Mouse (Mus musculus): ENCODE results near the gene Smad6. TPM values are rescaled to one million over a fixed set of nuclear protein-coding genes. Genes with fewer than 3 reads are reported as not detected.

The Smad6 gene
- total RNA-seq, 2 experiments from 2014 or later = 1.7 to 3.6 TPM

GRCm38 (mm10) chr9:63967408-63968172 lies 54.3 kb downstream of the Smad6 start:
- DNase-seq (ENCODE audit: low spot score in 2 of 2) = no peak
- intact Hi-C loops (cut with DNase I) = no loop called here

- intact Hi-C loops (cut with DNase I) = no loop called here
- no peak for DNase-seq (ENCODE audit: low spot score in 2 of 2)
Observed at GRCm38 (mm10) chr9:63965579-63965981, 56.3 kb downstream of the Smad6 start.

- intact Hi-C loops (cut with DNase I) = no loop called here
- no peak for DNase-seq (ENCODE audit: low spot score in 2 of 2)
Observed at GRCm38 (mm10) chr9:63961881-63962280, 60.0 kb downstream of the Smad6 start.

- DNase-seq (ENCODE audit: low spot score in 2 of 2) = no peak
- intact Hi-C loops (cut with DNase I) = no loop called here
Observed at GRCm38 (mm10) chr9:63960829-63961185, 61.1 kb downstream of the Smad6 start.

- DNase-seq (ENCODE audit: low spot score in 2 of 2) = no peak
- intact Hi-C loops (cut with DNase I) = loop anchor here (5.0 kb wide), 1 partner anchor 62 kb away; the partner anchor contains the start of gene Smad6
Observed at GRCm38 (mm10) chr9:63959933-63960828, 61.7 kb downstream of the Smad6 start.

GRCm38 (mm10) chr9:63959129-63959932 lies 62.5 kb downstream of the Smad6 start:
- no peak for DNase-seq (ENCODE audit: low spot score in 2 of 2)
- intact Hi-C loops (cut with DNase I) = loop anchor here (5.0 kb wide), 1 partner anchor 63 kb away; the partner anchor contains the start of gene Smad6

GRCm38 (mm10) chr9:63958337-63959030 lies 63.4 kb downstream of the Smad6 start:
- intact Hi-C loops (cut with DNase I) = loop anchor here (5.0 kb wide), 1 partner anchor 64 kb away; the partner anchor contains the start of gene Smad6
- DNase-seq (ENCODE audit: low spot score in 2 of 2) = no peak

GRCm38 (mm10) chr9:63957647-63958185 lies 64.1 kb downstream of the Smad6 start:
- DNase-seq (ENCODE audit: low spot score in 2 of 2) = no peak
- intact Hi-C loops (cut with DNase I) = loop anchor here (5.0 kb wide), 1 partner anchor 65 kb away; the partner anchor contains the start of gene Smad6

- peak; percentile 41 to 53 for DNase-seq (ENCODE audit: low spot score in 2 of 2)
- intact Hi-C loops (cut with DNase I) = loop anchor here (1.0 to 5.0 kb wide), 2 partner anchors 66 to 131 kb away; partner anchors contain the start of gene Smad6
Observed at GRCm38 (mm10) chr9:63956052-63956451, 65.8 kb downstream of the Smad6 start.

- intact Hi-C loops (cut with DNase I) = no loop called here
- peak; percentile 30 to 42 for DNase-seq (ENCODE audit: low spot score in 2 of 2)
Observed at GRCm38 (mm10) chr9:63953691-63954090, 68.2 kb downstream of the Smad6 start.

GRCm38 (mm10) chr9:63952591-63952990 lies 69.3 kb downstream of the Smad6 start:
- DNase-seq (ENCODE audit: low spot score in 2 of 2) = no peak
- intact Hi-C loops (cut with DNase I) = no loop called here

- intact Hi-C loops (cut with DNase I) = no loop called here
- no peak for DNase-seq (ENCODE audit: low spot score in 2 of 2)
Observed at GRCm38 (mm10) chr9:63950357-63950756, 71.5 kb downstream of the Smad6 start.

GRCm38 (mm10) chr9:63949393-63949792 lies 72.5 kb downstream of the Smad6 start:
- intact Hi-C loops (cut with DNase I) = no loop called here
- DNase-seq (ENCODE audit: low spot score in 2 of 2) = no peak

GRCm38 (mm10) chr9:63942608-63942982 lies 79.3 kb downstream of the Smad6 start:
- DNase-seq (ENCODE audit: low spot score in 2 of 2) = no peak
- intact Hi-C loops (cut with DNase I) = no loop called here

GRCm38 (mm10) chr9:63941747-63942607 lies 79.9 kb downstream of the Smad6 start:
- DNase-seq (ENCODE audit: low spot score in 2 of 2) = no peak

GRCm38 (mm10) chr9:63936256-63936655 lies 85.6 kb downstream of the Smad6 start:
- no peak for DNase-seq (ENCODE audit: low spot score in 2 of 2)
- intact Hi-C loops (cut with DNase I) = no loop called here

More at GRCm38 (mm10) chr9:63941747-63942607, 79.9 kb downstream of the Smad6 start:
- intact Hi-C loops (cut with DNase I) = no loop called here

- intact Hi-C loops (cut with DNase I) = no loop called here
- no peak for DNase-seq (ENCODE audit: low spot score in 2 of 2)
Observed at GRCm38 (mm10) chr9:63933068-63933467, 88.8 kb downstream of the Smad6 start.

Measured in left cerebral cortex, postnatal 36 days (tissue).